ENCODE assay signal across 8 mouse cellular contexts in genomic region chr8:115414061-115414473, GRCm38 (mm10).
A peak's percentile ranks its signal among the peaks of the same experiment; 100 is the strongest.
DNase-seq lines count a peak whose midpoint lies in the region; ATAC-seq and TF ChIP-seq lines count a peak whose summit lies in the region.

No protein-coding gene starts in this region.

- H3K4me2 ChIP-seq in liver, embryonic 12.5 days, result no peak overlapping the region
- no peak overlapping the region for H3K4me2 ChIP-seq in midbrain, embryonic 12.5 days (replicated peaks)

- 12% methylated on average over 7 of the region's 7 CpGs for WGBS in liver, embryonic 12.5 days (ENCODE audit: insufficient replicate concordance)
- WGBS in midbrain, embryonic 12.5 days, result 21% methylated on average over 7 of the region's 7 CpGs

- no peak for TF ChIP-seq POLR2A in bone marrow macrophage, adult 2 months (IDR thresholded peaks at IDR 0.05; ENCODE audit: borderline replicate concordance, low read depth, low read length)

- TF ChIP-seq CTCF in bone marrow macrophage, adult 2 months (IDR thresholded peaks at IDR 0.05; ENCODE audit: low read depth, low read length), result no peak

- H3K27ac ChIP-seq in liver, embryonic 12.5 days, result no peak overlapping the region
- H3K27ac ChIP-seq in bone marrow macrophage, adult 2 months (ENCODE audit: insufficient read depth, low read depth, low read length), result peak overlapping the region; percentile 21; the same call in 1 of the 2 replicates
- H3K27ac ChIP-seq in midbrain, embryonic 12.5 days (replicated peaks), result 0 out of 2 replicates have a peak overlapping the region, but pooled peaks have one; percentile 17

- ATAC-seq in liver, embryonic 12.5 days, result no peak
- peak; percentile 97 for ATAC-seq in granulocyte monocyte progenitor cell, adult 5-6 weeks (replicated peaks; ENCODE audit: poor library complexity, severe bottlenecking)
- peak; percentile 82 for ATAC-seq in midbrain, embryonic 12.5 days (ENCODE audit: low FRiP score, low read depth)

- peak; percentile 53 for DNase-seq in liver
- DNase-seq in layer of hippocampus, postnatal 36 days, result peak; percentile 11 to 16
- peak; percentile 50 for DNase-seq in testis, postnatal 10 days (ENCODE audit: low spot score)
- no peak for DNase-seq in urinary bladder, postnatal 25 days (ENCODE audit: low spot score)

- H3K4me3 ChIP-seq in liver, embryonic 12.5 days, result no peak overlapping the region
- no peak overlapping the region for H3K4me3 ChIP-seq in bone marrow macrophage, adult 2 months (ENCODE audit: insufficient read depth, low read length)
- H3K4me3 ChIP-seq in midbrain, embryonic 12.5 days, result no peak overlapping the region

- peaks cover 5% of the 10 kb centered on the region; the same call in 1 of the 2 replicates for H3K4me1 ChIP-seq in liver, embryonic 12.5 days
- H3K4me1 ChIP-seq in bone marrow macrophage, adult 2 months (ENCODE audit: control insufficient read depth, insufficient read depth, low read length), result peaks cover 25% of the 10 kb centered on the region
- peaks cover 11% of the 10 kb centered on the region for H3K4me1 ChIP-seq in midbrain, embryonic 12.5 days

- no peak overlapping the region for H3K9ac ChIP-seq in liver, embryonic 12.5 days
- H3K9ac ChIP-seq in midbrain, embryonic 12.5 days (replicated peaks), result no peak overlapping the region

- H3K9me3 ChIP-seq in liver, embryonic 12.5 days (replicated peaks), result no peaks in the 10 kb centered on the region
- no peaks in the 10 kb centered on the region for H3K9me3 ChIP-seq in midbrain, embryonic 12.5 days

- no peaks in the 10 kb centered on the region for H3K27me3 ChIP-seq in liver, embryonic 12.5 days (replicated peaks)
- H3K27me3 ChIP-seq in midbrain, embryonic 12.5 days, result peaks cover 12% of the 10 kb centered on the region

- H3K36me3 ChIP-seq in liver, embryonic 12.5 days, result no peaks in the 10 kb centered on the region
- H3K36me3 ChIP-seq in midbrain, embryonic 12.5 days, result no peaks in the 10 kb centered on the region
